Mouse (Mus musculus) spleen, adult 2 months (tissue): Measurements from ENCODE around the gene Cdadc1. TPM values are rescaled to one million over a fixed set of nuclear protein-coding genes. Genes with fewer than 3 reads are reported as not detected.
A peak's percentile ranks its signal among the peaks of the same experiment; 100 is the strongest.
"Not testable (repeated sequence)": the region's sequence is repeated elsewhere in the genome, so short reads cannot be mapped to it uniquely, and the experiment has no call there.

ENCODE experiments used
- DNase-seq, 2 experiments: peaks; one replicate each; pipeline versions ENCODE4 v3.0.0 to v3.0.0-alpha.2; 2012 to 2021; ENCODE audit warnings: low spot score in 2 of 2, low read depth in 1 of 2
- H3K27ac ChIP-seq: fragments of 200-500 bp; 2 replicates; pipeline ENCODE4 v1.5.1; 2012; ENCODE audit warnings: low read length, inconsistent platforms; ENCODE audit not compliant: insufficient read depth
- H3K27me3 ChIP-seq: fragments of 200-500 bp; 2 replicates; pipeline ENCODE4 v1.6.1; 2012; ENCODE audit warnings: mild to moderate bottlenecking, moderate library complexity, low read length, inconsistent platforms; ENCODE audit not compliant: control insufficient read depth, insufficient read depth
- H3K36me3 ChIP-seq: fragments of 200-500 bp; 2 replicates; pipeline ENCODE4 v1.6.1; 2012; ENCODE audit warnings: mild to moderate bottlenecking, low read length, inconsistent platforms; ENCODE audit not compliant: control insufficient read depth, insufficient read depth
- H3K4me1 ChIP-seq: fragments of 200-500 bp; 2 replicates; pipeline ENCODE4 v1.6.1; 2011; ENCODE audit warnings: inconsistent platforms; ENCODE audit not compliant: control insufficient read depth, insufficient read depth, insufficient read length
- H3K4me3 ChIP-seq: fragments of 200-500 bp; 2 replicates; pipeline ENCODE4 v1.5.1; 2011; ENCODE audit warnings: mild to moderate bottlenecking, inconsistent platforms; ENCODE audit not compliant: insufficient read depth, insufficient read length; ENCODE audit errors: extremely low read depth
- CTCF ChIP-seq: fragments of 200-500 bp; IDR thresholded peaks from 2 replicates; pipeline ENCODE4 v1.5.1; 2011; ENCODE audit warnings: mild to moderate bottlenecking, inconsistent platforms; ENCODE audit not compliant: insufficient read depth, insufficient read length, insufficient replicate concordance; ENCODE audit errors: extremely low read depth
- POLR2A ChIP-seq: fragments of 200-500 bp; IDR thresholded peaks from 2 replicates; pipeline ENCODE4 v1.6.1; 2011; ENCODE audit warnings: low read depth, low read length, inconsistent platforms
- WGBS: fragments of 180-500 bp; shearing (Covaris S2); methylation state at CpG from one replicate; pipeline ENCODE4 v1.1.7; 2018; 5-methylcytosine and 5-hydroxymethylcytosine counted together
- polyA plus RNA-seq: library from polyadenylated mRNA; depleted of rRNA; stranded (reverse); fragments of >200 nt; gene quantifications from 2 replicates; pipeline ENCODE4 v1.2.3, GENCODE M21; 2012

The Cdadc1 gene
- polyA plus RNA-seq, 1 experiment, result 2.2 TPM

DNA sequence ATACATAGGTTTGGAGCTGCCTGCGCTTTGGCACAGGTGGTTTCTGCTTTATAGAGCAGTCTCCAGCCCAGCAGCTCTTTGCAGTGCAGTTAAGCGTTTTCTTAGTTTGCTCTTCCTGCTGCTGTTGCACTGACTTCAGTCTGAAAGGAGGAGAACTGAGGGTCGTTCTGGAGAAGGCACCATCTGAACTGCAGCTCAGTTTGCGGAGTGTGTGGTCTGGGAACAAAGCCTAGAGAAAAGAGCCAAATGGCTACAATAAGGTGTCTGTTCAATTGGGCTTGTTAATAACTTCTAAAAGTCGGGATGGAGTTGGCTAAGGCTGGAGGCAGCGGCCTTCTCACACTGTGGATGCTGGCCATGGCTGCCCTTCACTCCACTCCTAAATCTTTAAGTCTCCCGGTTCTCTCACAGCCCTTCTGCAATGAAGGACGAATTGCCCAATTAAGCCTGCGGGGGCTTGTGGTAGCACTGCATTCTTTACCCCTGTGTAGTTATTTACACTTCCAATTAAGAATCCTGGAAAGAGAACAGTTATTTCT is 29.5 kb upstream of the Cdadc1 start:
- no peak for DNase-seq
- TF ChIP-seq CTCF (no peak), POLR2A (no peak)
- H3K27me3 ChIP-seq, result peaks cover 9% of the 10 kb centered on the region
- peaks cover 4% of the 10 kb centered on the region; the same call in 1 of the 2 replicates for H3K4me1 ChIP-seq
- WGBS, result 76% methylated on average over 9 of the region's 9 CpGs
- H3K4me3 ChIP-seq, result no peak overlapping the region
- no peak overlapping the region for H3K27ac ChIP-seq
- H3K36me3 ChIP-seq, result no peaks in the 10 kb centered on the region

DNA sequence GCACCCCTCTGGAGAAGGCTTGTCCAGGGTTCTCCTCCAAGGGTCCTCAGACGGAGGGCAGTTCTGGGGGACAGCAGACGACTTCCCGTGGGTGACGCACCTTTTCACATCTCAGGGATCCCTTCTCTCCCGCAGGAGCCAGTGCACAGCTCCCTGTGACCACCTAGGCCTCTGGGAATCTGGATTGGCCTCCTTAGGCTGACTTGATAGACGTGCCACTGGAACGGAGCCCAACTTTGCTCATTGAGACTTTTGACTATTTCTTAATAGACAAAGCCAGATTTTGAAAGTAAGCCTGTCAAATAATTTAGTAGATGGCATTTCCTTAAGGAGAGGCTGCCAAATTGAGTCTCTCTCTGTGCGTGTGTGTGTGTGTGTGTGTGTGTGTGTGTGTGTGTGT is 29.0 kb upstream of the Cdadc1 start:
- Histone ChIP-seq H3K27ac (no peak overlapping the region), H3K27me3 (peaks cover 9% of the 10 kb centered on the region), H3K4me1 (peaks cover 4% of the 10 kb centered on the region; the same call in 1 of the 2 replicates), H3K36me3 (no peaks in the 10 kb centered on the region), H3K4me3 (no peak overlapping the region)
- no peak for DNase-seq
- WGBS, result 72% methylated on average over 8 of the region's 8 CpGs
- TF ChIP-seq CTCF (no peak), POLR2A (no peak)

DNA sequence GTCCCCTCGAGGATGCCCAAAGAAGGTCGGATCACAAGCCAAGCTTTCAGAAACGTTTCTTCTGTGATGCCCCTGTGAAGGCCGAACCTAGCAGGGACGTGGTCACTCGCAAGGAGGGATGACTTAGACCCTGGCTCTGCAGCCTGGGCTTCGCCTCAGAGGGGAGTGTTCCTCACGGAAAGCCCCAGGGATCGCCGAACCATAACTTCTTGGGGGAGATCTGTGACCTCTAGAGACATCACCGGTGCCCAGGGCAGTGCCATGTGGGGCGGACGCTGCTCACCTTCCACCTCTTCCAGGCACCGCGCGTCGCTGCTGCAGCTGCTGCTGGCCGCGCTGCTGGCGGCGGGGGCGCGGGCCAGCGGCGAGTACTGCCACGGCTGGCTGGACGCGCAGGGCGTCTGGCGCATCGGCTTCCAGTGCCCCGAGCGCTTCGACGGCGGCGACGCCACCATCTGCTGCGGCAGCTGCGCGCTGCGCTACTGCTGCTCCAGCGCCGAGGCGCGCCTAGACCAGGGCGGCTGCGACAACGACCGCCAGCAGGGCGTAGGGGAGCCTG is 28.1 kb upstream of the Cdadc1 start:
- TF ChIP-seq POLR2A (no peak), CTCF (no peak)
- 0 out of 2 replicates have a peak overlapping the region, but pooled peaks have one; percentile 18 for H3K27ac ChIP-seq
- peaks cover 4% of the 10 kb centered on the region; the same call in 1 of the 2 replicates for H3K4me1 ChIP-seq
- no peaks in the 10 kb centered on the region for H3K36me3 ChIP-seq
- H3K4me3 ChIP-seq, result peak overlapping the region; percentile 38
- DNase-seq, result no peak
- peaks cover 9% of the 10 kb centered on the region for H3K27me3 ChIP-seq
- WGBS, result 2% methylated on average over 51 of the region's 51 CpGs

DNA sequence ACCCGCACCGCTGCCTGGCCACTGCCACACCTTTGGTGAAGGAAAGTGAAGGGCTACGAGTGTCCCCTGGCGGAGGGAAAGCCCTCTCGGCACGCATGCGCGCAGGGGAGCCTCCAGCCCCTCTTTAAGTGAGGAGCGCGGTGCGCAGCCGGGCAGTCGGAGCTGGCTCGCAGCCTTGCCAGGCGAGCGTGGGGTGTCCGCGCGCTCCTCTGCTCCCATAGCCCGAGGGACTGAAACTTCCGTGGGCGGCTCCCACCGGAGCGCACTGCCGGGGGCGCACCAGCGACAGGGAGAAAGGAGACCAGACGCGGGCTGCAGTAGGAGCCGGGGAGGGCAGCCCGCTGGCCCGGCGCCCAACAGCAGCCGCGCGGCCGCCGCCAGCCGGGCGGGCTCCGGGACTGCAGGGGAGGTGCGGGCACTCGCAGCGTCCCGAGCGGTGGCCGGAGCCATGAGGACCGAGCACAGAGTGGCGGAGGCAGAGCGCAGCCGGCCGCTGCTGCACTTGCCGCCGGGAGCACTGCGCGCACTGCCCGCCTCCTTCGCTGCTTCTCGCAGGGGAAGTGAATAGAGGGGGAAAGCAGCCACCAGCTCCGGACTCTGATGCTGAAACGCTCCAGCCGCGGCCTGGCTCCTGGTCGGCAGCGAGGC is 27.5 kb upstream of the Cdadc1 start, which contains the start of gene Shisa2:
TSS of gene Shisa2 (plus strand) at position 151 of the 648 bp plus-strand sequence.
- Histone ChIP-seq H3K4me3 (peak within 1 kb of the TSS; percentile 38), H3K27me3 (peaks cover 9% of the 10 kb centered on the region), H3K4me1 (peaks cover 4% of the 10 kb centered on the region; the same call in 1 of the 2 replicates), H3K27ac (0 out of 2 replicates have a peak within 1 kb of the TSS, but pooled peaks have one; percentile 18), H3K36me3 (no peaks in the 10 kb centered on the region)
- under 1% methylated on average over 65 of the region's 65 CpGs for WGBS
- DNase-seq, result peak in 1 of 2 experiments; percentile 9
- TF ChIP-seq CTCF, result no peak
- TF ChIP-seq POLR2A, result no peak

DNA sequence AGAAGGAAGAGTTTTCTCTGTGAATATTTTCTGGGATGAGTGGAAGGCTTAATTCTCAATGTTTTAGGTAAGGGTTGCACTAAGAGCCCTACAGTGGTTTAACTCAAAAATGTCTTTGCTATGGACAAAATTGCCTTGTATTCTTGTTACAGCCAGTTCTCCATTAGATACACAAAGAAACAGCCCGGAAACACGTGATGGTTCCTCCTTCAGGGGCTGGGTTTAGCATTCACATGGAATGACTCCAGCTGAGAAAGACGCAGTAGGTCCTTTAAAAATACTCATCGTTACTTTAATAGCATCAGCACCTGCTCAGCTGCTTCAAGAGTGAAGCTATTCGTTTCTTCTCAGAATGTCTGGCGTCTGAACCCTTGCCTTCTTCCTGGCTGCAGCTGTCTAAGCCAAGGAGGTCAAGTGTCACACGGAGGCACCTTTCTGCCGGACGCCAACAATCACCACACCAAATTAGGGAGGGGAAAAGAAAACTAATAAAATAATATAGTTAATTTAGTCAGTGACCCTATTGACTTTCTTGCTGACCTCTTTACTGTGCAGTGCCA is 26.6 kb upstream of the Cdadc1 start:
- DNase-seq, result no peak
- no peak for TF ChIP-seq POLR2A
- no peak for TF ChIP-seq CTCF
- H3K27me3 ChIP-seq, result peaks cover 9% of the 10 kb centered on the region
- no peaks in the 10 kb centered on the region for H3K36me3 ChIP-seq
- H3K4me1 ChIP-seq, result peaks cover 4% of the 10 kb centered on the region; the same call in 1 of the 2 replicates
- no peak overlapping the region for H3K4me3 ChIP-seq
- no peak overlapping the region for H3K27ac ChIP-seq
- 65% methylated on average over 9 of the region's 9 CpGs for WGBS

DNA sequence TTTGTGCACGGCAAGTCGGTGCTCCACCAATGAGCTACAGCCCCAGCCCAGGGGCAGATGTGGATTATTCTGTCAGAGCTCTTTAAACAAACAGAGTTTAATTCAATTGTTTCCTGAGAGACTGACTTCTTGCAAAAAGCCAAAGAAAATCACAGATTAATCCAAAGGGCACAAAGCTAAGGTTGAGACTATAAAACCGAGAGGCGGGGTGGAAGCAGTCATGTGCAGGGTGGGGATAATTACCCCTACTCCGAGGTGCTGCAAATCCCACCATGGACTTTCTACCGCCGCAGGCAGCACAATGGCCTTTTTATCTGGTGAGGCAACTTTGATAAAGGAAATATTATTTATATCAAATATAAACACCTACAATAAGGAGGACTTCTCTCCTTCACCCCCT is 19.0 kb upstream of the Cdadc1 start:
- no peak for DNase-seq
- Histone ChIP-seq H3K4me3 (no peak overlapping the region), H3K27me3 (no peaks in the 10 kb centered on the region), H3K4me1 (no peaks in the 10 kb centered on the region), H3K36me3 (no peaks in the 10 kb centered on the region), H3K27ac (no peak overlapping the region)
- 86% methylated on average over 7 of the region's 7 CpGs for WGBS
- TF ChIP-seq CTCF (no peak), POLR2A (no peak)

DNA sequence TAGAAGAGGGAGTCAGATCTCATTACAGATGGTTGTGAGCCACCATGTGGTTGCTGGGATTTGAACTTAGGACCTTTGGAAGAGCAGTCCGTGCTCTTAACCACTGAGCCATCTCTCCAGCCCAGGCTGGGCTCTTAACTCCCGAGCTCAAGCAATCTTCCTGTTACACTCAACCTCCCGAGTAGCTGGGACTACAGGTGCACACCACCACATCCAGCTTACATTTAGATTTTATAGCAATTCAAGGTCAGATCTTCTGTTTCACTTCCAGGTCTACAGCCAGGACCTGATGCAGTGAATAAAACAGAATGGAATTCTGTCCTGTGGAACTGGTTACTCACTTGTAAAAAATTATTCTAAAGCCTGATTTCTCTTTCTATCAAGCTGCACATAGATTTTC is 16.4 kb upstream of the Cdadc1 start:
- not testable (repeated sequence) for H3K4me3 ChIP-seq
- WGBS, result 65% methylated on average over 3 of the region's 3 CpGs

More for the DNA sequence above, 16.4 kb upstream of the Cdadc1 start:
- not testable (repeated sequence) for H3K4me1 ChIP-seq, H3K27me3 ChIP-seq, H3K36me3 ChIP-seq, DNase-seq, H3K27ac ChIP-seq
